Mouse (Mus musculus): Measurements from ENCODE around the gene Uqcc1. TPM values are rescaled to one million over a fixed set of nuclear protein-coding genes. Genes with fewer than 3 reads are reported as not detected.
A peak's percentile ranks its signal among the peaks of the same experiment; 100 is the strongest.

Gene Uqcc1
- total RNA-seq, 1 experiment from 2014 or later: 20.6 TPM

GRCm38 (mm10) chr2:155825904-155826629 lies 104.0 kb downstream of the Uqcc1 start:
- no peak for ATAC-seq (ENCODE audit: extremely low read depth, insufficient number of reproducible peaks, low FRiP score, poor library complexity, severe bottlenecking)

- no peak for ATAC-seq (ENCODE audit: extremely low read depth, insufficient number of reproducible peaks, low FRiP score, poor library complexity, severe bottlenecking)
These were observed 106.4 kb downstream of the Uqcc1 start for GRCm38 (mm10) chr2:155823722-155824121.

DNA sequence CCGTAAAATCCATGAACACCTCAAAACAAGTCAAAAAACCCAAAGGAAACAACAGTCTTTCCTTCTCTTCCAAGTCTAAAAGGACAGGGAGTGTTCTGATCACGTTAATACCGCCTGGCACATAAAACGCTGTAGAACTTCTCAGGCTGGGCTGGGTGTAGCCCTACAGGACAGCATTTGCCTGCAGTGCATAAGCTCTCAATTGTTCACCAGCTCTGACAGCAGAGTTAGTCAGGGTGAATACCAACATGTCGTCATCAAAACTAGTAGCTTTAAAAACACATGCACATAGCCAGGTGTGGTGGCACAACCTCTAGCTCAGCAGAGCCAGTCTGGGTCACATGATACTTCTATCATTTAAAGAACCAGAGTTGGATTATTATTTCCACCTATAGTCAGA lies 109.3 kb downstream of the Uqcc1 start:
- ATAC-seq (ENCODE audit: extremely low read depth, insufficient number of reproducible peaks, low FRiP score, poor library complexity, severe bottlenecking): no peak

- no peak for ATAC-seq (ENCODE audit: extremely low read depth, insufficient number of reproducible peaks, low FRiP score, poor library complexity, severe bottlenecking)
These were observed 110.5 kb downstream of the Uqcc1 start for GRCm38 (mm10) chr2:155819449-155820251.

GRCm38 (mm10) chr2:155819392-155819448 lies 110.9 kb downstream of the Uqcc1 start, which contains the start of gene BC029722:
Gene BC029722 (minus strand): TSS chr2:155819426.
- no peak for ATAC-seq (ENCODE audit: extremely low read depth, insufficient number of reproducible peaks, low FRiP score, poor library complexity, severe bottlenecking)

DNA sequence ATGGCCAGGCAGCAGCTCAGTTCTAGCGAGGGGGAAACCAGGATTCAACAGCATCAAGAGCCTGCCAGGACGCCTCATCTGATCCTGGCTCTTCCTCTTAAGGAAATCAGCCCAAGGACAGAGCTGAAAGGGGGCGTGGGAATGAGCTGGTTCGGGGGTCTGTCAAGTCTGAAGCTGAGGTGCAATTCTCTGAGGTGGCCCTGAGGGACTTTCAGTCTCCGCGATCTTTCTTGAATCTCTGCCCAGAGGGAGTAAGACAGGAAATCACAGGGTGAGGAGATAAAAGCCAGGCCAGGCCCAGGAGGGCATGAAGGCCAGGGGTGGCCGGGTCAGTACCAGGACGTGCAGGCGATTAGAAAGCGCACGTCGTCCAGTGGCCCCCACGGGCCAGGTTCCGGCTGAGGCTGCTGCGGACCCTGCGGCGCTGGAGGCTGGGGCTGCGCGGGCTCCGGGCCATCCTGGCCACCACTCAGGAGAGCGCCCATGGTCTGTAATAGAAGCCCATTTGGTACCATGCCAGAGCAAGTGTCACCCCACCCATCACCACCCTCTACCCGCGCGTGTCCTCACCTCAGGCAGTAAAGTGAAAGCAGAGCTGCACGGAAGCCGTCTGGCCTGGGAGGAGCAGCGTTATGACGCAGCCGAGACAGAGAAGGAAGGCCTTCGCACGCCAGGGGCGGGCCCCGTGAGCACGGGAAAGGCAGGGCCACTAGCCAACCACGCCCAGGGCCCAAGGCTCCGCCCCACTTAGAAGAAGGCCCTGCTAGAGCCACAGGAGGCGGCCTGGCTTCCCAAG lies 111.3 kb downstream of the Uqcc1 start:
- peak; percentile 96 for ATAC-seq (ENCODE audit: extremely low read depth, insufficient number of reproducible peaks, low FRiP score, poor library complexity, severe bottlenecking)

DNA sequence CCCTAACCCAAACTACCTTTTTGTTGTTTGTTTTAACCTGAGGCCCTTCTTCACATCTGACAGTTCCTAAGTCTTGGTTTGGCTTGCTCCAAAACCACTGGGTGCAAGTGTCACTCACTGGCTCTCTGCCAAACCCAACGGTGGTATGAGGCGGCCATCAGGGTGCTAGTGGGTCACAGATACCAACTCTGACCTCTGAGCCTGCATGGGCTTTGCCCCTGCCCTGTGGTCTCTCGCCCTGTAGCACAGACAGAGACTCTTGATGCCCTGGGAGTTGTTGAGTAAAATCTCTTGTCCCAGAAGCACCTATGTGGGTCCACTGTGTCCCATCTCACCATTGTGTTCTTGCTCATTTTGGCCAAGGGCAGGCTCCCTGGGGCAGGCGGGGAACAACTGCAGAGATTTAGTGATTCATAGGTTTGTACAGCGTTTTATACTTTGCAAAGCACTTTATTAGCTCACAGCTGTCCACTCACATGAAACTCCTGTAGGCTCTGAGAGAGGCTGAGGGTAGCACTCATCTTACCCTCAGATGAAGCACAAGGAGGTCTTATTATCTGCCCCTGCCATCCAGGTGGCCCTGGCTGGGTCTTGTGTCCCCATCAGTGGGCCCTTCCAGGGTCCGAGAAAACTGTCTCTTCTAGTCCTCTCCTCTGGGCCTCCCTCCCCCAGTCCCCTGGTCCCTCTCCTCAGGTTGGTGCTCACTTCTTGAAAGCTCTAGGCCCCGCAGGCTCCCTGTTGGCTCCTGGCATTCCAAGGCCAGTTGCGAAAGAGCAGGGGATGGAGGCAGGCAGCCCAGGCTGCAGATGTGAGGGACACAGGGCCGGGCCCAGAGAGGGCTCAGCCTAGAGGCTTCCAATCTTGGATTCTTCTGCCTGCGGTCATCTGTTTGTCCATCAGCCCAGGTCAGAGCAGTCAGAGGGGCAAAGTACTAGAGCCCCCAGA lies 112.5 kb downstream of the Uqcc1 start:
- no peak for ATAC-seq (ENCODE audit: extremely low read depth, insufficient number of reproducible peaks, low FRiP score, poor library complexity, severe bottlenecking)

GRCm38 (mm10) chr2:155816179-155816578 lies 113.9 kb downstream of the Uqcc1 start:
- no peak for ATAC-seq (ENCODE audit: extremely low read depth, insufficient number of reproducible peaks, low FRiP score, poor library complexity, severe bottlenecking)

- no peak for ATAC-seq (ENCODE audit: extremely low read depth, insufficient number of reproducible peaks, low FRiP score, poor library complexity, severe bottlenecking)
These were observed 115.3 kb downstream of the Uqcc1 start for GRCm38 (mm10) chr2:155814829-155815228.

DNA sequence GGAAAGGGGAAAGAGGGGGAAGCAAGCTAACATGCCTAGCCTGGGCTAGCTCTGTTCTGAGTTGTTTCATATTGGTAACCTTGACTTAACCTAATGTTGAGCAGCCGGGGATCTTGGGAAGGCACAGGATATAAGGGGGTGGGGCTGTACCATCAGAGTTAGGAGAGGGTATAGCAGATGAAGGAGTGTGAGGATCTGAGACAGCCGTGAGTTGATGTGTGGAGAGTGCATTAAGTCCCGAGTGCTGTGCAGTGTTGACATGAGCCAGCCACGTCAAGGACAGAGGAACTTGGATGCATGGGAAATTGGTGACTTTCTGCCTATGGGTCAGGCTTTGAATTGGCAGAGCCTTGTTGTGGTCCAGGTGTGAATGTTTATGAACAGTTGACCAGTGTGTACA lies 117.5 kb downstream of the Uqcc1 start:
- no peak for ATAC-seq (ENCODE audit: extremely low read depth, insufficient number of reproducible peaks, low FRiP score, poor library complexity, severe bottlenecking)

DNA sequence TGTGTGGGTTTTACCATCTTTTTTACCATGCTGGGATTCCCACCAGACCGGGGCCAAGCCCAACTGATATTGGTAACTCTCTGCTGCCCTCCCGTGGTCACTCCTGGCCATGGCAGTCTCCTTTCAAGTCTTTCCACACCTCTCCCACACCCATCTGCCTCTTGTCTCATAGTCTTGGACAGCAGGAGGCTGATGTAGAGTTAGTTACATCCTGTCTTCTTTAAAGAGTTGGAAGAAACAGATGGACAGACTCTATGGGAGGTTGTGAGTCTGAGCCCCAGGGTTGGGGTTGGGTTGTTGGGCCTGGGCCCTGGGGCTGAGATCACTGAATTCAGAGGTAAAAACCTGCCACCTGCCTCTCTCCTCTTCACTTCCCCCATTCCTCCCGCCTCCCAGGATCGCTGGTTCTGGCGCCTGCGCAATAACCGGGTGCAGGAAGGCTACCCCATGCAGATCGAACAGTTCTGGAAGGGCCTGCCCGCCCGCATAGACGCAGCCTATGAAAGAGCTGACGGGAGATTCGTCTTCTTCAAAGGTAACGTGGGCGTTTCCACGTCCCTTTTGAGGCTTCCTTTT lies 118.2 kb downstream of the Uqcc1 start:
- ATAC-seq (ENCODE audit: extremely low read depth, insufficient number of reproducible peaks, low FRiP score, poor library complexity, severe bottlenecking): peak; percentile 71

- ATAC-seq (ENCODE audit: extremely low read depth, insufficient number of reproducible peaks, low FRiP score, poor library complexity, severe bottlenecking): no peak
These were observed 120.5 kb downstream of the Uqcc1 start for GRCm38 (mm10) chr2:155809620-155810019.

DNA sequence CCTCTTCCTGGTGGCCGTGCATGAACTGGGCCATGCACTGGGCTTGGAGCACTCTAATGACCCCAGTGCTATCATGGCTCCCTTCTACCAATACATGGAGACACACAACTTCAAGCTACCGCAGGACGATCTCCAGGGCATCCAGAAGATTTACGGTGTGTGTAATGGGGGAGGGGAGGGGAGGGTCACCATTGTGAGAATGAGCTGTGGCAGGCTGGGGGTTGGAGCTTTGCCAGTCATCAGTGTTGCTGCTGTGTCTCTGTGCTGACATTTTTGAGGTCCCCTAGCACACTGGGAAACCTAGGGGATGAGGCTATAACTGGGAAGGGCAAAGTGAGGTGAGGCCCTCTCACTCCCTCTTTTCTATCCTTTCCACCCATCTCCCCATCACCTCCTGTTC lies 122.7 kb downstream of the Uqcc1 start:
- ATAC-seq (ENCODE audit: extremely low read depth, insufficient number of reproducible peaks, low FRiP score, poor library complexity, severe bottlenecking): no peak

DNA sequence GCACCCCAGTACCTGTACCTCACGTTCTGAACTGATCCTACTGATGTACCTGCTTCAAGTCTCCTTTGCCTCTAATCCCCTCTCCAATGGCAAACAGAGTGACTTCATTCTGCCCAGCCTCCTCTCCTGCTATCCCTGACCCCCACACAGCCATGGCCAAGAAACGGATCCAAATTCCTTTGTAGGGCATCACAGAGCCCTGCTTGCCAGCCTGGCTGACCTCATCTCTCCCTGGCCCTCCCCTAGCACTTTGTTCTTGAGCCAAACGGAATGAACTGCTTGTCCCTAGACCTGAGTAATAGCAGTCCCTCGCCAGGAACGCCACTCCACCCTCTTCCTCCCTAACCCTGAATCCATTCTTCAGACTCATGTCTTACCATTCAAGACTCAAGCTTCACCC lies 123.6 kb downstream of the Uqcc1 start:
- no peak for ATAC-seq (ENCODE audit: extremely low read depth, insufficient number of reproducible peaks, low FRiP score, poor library complexity, severe bottlenecking)

GRCm38 (mm10) chr2:155805925-155806255 lies 124.2 kb downstream of the Uqcc1 start:
- ATAC-seq (ENCODE audit: extremely low read depth, insufficient number of reproducible peaks, low FRiP score, poor library complexity, severe bottlenecking): no peak

- ATAC-seq (ENCODE audit: extremely low read depth, insufficient number of reproducible peaks, low FRiP score, poor library complexity, severe bottlenecking): no peak
These were observed 124.7 kb downstream of the Uqcc1 start for GRCm38 (mm10) chr2:155805231-155805924.

DNA sequence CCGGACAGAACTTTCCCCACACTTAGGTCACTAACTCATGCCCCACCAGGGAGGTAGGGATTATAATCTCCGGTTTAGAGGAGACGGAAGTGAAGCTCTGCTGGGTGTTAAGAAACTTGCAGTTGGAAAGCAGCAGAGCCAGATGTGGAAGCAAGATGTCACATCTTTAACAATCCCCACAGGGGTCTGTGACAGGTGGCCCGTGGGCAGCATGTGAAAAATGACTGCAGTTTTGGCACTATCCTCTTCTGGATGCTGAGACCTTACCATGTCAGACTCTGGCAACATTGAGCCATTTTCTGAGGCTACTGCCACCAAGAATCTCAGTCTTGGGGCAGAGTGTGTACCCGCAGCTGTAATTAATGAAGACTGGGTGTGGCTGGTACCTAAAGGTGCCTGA lies 126.1 kb downstream of the Uqcc1 start:
- no peak for ATAC-seq (ENCODE audit: extremely low read depth, insufficient number of reproducible peaks, low FRiP score, poor library complexity, severe bottlenecking)

GRCm38 (mm10) chr2:155802761-155803160 lies 127.3 kb downstream of the Uqcc1 start:
- no peak for ATAC-seq (ENCODE audit: extremely low read depth, insufficient number of reproducible peaks, low FRiP score, poor library complexity, severe bottlenecking)

All from neutrophil, adult 5-6 weeks (primary cell).